Mouse (Mus musculus) cerebellum, postnatal 36 days (tissue): ENCODE results near the gene Mast3.

Source experiments
- DNase-seq, 2 experiments: peaks; one replicate each; pipeline ENCODE4 v3.0.0; 2021 to 2022; ENCODE audit warnings: mixed read lengths in 2 of 2

Gene Mast3

GRCm38 (mm10) chr8:70758616-70759561 lies 46.0 kb downstream of the Mast3 start:
- DNase-seq, result peak; percentile 26 to 28

GRCm38 (mm10) chr8:70758308-70758615 lies 46.6 kb downstream of the Mast3 start:
- DNase-seq, result peak; percentile 12 to 13

DNA sequence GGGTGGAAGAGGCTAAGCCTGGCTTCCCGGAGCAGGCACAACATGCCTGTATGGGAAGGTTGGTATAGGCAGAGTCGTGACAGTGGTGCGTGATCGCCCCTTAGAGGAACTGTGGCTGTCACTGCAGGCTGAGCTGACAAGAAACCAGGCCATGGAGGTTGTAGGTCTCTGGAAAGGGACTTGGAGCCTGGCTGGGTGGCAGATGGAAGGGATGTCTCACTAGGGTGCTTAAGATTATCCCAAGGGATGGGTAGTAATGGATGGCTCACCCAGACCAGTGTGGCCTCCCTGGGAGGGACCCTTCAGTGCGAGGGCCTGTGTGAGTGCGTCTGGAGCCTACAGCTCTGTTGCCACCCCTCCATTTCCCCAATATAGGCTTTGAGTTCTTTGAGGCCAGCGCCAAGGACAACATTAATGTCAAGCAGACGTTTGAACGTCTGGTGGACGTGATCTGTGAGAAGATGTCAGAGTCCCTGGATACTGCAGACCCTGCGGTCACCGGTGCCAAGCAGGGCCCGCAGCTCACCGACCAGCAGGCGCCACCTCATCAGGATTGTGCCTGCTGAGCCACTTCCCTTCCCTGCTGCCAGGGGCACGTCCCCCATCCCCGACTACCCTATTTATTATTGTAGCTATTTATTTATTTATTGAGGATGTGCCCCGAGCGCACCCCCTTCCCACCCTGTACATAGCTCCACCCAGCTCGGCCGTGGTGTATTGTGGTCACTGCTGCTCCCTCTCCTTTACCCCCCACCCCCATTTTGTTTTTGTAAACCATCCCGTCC lies 47.1 kb downstream of the Mast3 start:
- peak in 1 of 2 experiments; percentile 37 for DNase-seq

- peak in 1 of 2 experiments; percentile 3 for DNase-seq
Measured at GRCm38 (mm10) chr8:70756476-70757040, 48.3 kb downstream of the Mast3 start.

DNA sequence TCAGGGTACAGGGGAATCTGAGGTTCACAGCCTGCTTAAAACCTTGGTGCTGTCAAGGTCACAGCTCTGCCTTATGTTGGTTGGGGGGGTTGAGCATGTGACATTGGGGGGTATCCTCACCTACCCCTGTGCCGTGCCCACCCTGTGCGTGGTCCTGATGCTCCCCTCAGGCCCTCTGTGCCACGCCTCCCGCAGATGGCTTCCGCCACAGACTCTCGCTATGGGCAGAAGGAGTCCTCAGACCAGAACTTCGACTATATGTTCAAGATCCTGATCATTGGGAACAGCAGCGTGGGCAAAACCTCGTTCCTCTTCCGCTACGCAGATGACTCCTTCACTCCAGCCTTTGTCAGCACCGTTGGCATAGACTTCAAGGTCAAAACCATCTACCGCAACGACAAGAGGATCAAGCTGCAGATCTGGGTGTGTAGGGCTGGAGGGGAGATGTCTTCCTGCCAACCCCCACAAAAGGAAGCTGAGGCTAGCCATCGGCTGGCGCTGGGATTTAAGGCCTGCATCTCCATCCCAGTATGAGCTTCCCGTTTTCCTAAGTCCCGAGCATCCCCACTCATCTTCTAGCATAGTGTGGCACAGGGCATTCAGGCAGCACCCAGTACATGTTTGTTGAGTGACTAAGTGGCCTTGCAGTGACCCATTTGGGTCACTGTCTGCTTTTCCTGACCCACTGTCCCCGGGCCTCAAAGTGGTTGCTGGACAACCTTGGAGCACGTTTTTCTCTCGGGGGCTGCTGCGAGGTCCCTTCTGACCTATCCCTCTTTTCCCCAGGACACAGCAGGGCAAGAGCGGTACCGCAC lies 49.0 kb downstream of the Mast3 start:
- DNase-seq, result peak in 1 of 2 experiments; percentile 20

DNA sequence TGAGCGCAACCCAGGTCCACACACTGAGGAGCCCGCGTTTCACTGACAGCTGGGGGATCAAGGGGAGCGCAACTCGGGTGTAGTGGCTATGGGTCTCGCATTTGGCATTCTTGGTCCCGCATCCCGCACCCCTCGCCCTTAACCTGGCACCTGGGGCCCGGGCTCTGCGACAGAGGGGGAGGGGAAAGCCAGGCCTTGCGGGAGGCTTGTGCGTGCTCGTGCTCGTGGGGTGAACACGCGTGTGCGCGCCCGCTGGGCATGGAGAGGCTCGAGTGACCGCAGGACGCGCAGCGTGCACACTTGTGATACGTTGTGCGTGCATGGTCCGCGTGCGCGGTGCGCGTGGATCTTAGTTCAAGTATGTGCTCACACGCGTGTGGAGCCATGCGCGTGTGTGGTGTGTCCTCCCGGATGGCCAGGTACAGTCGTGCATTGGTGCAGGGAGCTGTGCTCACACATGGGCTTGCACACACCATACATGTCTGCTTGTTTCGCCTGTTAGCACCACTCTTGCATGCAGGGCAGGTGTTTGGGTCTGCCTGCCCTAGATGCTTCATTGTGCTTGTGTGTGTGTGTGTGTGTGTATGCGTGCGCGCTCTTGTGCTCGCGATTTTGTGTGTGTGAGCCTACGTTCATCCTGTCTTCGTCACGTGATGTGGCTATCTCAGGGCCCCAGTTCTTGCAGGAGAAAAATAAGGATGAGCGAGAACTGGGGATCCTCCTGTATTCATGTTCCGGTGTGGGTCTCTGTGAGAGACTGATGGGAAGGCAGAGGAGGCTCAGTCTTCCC lies 49.8 kb downstream of the Mast3 start:
- DNase-seq, result peak; percentile 82 to 87

DNA sequence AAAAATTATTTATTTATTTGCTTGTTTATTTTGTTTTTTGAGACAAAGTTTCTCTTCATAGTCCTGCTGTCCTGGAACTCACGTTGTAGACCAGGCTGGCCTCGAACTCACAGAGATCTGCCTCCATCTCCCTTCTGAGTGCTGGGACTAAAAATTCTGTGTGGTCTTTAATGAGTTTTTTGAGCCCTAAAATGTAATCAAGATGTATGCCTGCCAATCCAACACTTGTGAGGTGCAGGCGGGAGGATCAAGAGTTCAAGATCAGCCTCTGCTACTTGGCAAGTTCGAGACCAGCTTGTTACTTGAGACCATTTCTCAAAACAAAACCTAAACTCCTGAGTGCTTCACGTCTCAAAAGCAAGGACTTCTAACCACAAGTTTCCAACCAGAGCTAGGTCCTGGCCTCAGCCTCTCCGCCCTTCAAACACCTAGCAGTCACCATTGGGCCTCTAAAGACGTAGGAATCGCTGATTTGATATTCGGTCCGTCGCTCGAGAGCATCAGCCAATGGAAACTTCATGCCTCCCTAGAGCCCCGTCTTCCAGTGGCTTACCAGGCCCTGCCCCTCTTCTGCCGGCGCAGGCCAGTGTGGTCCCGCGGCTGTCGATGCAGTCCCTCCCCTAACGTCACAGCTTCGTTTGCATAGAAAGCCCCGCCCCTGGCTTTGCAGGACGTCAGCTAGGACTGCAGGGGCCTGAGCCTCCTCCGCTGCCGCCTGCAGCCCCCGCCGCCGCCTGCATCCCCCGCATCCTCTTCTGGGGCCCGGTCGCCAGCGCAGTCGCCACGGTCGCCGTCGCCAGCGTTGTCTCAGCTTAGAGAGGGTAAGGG lies 50.6 kb downstream of the Mast3 start, which contains the start of gene Rab3a:
Gene Rab3a, plus strand, starts transcription at position 637 of the 828 bp plus-strand sequence.
- DNase-seq, result peak; percentile 94 to 95

- DNase-seq, result peak in 1 of 2 experiments; percentile 56
Measured at GRCm38 (mm10) chr8:70753151-70753550, 51.7 kb downstream of the Mast3 start.

DNA sequence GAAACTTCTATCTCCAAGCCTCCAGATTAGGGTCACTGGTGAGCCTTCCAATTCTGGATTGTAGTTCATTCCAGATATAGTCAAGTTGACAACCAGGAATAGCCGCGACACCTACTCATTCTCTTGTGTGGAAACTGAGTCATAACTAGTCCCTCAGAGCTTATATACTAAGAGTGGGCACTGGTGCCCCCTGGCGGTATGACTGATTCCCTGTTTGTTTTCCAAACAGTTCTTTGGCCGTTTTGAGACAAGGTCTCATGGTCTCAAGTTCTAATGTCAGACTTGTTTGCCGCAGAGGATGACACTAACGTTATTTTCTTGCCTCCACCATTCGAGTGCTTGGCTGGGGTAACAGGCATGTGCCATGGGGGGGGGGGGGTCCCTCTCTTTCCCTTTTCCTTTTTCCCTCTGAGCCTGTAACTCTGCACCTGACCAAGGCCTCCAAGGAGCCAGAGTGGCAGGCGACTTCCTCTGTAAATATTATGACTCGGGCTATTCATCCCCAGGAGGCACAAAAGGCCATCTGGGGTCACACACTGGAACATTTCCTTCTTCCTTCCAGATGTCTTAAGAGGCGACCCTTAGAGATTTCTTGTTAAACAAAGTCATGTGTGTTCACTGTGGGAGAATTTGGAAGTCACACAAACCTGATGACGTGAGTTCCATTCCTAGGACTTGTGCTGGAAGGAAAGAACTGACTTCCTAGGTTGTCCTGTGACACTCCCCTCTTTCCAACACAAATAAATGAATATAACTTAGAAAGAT lies 52.7 kb downstream of the Mast3 start:
- DNase-seq, result peak; percentile 79 to 80

DNA sequence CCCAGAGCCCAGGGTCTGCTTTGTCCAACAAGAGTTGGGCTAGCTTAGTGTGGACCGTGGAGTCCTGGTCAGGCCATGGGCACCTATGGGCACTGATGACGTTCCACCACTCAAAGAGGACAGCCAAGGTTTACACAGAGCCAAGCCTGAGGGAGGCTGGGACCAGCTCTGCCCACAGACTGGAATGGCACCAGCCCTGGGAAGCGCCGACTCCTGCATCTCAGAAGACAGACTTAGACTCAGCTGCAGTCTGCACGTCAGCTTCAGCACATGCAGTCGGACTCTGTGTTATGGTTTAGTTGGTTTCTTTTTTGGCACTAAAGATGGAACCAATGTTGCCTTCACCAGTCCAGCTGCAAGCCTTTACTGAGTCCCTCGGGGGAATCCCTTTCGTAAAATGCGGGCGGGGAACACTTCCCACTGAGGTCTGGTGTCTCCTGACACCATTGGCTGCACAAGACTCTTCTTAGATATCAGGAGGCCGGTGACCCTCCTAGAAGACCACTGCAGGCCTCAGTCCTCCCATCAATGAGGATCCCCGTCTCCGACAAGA lies 54.6 kb downstream of the Mast3 start:
- DNase-seq, result no peak

DNA sequence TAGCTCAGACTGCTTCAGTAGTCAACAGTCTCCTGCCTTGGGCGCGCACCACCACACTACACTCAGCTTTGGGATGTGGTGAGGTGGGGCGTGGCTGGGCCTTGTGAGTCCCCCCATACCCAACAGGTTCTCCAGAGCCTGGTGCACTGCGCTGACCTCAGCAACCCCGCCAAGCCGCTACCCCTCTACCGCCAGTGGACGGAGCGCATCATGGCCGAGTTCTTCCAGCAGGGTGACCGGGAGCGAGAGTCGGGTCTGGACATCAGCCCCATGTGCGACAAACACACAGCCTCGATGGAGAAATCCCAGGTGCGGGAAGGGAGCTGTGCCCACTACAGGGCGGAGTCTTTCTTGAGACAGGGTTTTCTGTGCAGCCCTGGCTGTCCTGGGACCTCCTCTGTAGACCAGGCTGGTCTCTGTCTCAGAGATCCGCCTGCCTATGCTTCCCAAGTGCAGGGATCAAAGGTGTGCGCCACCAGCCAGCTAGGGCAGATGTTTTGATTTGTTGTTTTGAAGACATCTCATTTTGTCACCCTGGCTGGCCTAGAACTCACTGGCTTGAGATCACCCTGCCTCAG lies 55.7 kb downstream of the Mast3 start:
- DNase-seq, result no peak

DNA sequence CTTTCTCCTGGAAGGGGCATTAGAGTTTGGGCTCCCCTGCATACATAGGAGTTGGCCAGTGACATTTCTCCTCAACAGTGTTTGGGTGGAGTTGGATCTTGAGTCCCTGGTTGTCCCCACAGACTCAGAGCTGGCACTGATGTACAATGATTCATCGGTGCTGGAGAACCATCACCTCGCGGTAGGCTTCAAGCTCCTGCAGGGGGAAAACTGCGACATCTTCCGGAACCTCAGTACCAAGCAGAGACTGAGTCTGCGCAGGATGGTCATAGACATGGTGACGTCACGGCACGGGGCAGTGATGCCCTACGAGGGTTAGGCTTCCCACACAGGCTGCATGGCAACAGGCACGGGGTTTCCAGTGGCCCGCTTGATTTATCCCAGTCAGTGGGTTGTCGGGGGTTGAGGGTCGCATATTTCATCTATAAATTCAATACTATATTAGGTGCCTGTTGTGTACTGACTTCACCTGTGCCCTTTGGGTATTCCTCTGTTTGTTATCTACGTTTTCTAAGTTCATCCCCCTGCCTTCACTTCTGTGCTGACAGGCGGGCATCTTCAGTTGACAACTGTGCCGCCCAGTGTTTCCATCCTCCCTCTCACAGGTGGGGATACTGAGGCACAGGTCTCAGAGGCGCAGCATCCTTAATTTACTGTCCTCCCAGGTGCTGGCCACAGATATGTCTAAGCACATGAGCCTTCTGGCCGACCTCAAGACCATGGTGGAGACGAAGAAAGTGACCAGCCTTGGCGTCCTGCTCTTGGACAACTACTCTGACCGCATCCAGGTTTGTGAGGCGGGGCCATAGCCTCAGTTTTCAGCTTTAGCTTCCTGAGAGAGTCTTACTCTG lies 56.4 kb downstream of the Mast3 start:
- DNase-seq, result no peak

DNA sequence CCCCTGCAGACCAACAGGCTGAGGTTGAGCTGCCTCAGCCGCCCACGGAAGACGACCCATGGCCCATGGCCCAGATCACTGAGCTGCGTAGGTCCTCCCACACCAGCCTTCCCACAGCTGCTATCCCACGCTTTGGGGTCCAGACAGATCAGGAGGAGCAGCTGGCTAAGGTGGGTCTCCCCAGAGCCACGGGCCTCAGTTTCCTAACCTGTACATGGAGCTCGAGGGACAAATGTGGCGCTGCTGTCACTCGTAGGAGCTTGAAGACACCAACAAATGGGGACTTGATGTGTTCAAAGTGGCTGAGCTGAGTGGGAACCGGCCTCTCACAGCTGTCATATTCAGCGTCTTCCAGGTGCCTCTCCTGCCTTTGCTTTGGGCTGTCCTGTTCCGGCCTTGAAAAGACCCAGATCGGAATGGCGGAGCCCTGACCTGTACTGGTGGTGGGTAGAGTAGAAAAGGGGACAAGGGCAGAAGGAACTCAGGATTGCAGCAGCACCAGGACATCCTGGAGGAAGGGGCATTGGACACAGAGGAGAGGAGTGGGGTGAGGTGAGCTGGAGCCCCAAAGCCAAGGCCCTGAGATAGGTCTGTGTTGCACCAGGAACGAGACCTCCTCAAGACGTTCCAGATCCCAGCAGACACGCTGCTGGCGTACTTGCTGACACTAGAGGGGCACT lies 57.5 kb downstream of the Mast3 start:
- DNase-seq, result no peak

DNA sequence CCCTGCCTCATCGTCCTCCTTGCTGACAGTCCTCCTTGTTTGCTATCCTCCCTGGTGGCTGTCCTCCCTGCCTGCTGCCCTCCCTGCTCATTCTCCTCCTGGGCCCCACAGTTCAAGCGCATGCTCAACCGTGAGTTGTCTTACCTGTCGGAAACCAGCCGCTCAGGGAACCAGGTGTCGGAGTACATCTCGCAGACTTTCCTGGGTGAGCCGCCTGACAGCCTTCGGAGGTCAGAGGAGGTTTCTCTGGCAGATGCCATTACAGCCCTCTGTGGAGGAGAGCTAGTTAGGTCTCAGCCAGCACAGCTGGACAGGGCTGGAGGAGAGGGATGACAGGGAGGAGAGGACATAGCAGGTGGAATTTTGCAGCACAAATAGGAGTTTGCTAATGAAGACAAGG lies 58.2 kb downstream of the Mast3 start:
- no peak for DNase-seq

GRCm38 (mm10) chr8:70745691-70746220 lies 59.1 kb downstream of the Mast3 start:
- DNase-seq, result no peak

DNA sequence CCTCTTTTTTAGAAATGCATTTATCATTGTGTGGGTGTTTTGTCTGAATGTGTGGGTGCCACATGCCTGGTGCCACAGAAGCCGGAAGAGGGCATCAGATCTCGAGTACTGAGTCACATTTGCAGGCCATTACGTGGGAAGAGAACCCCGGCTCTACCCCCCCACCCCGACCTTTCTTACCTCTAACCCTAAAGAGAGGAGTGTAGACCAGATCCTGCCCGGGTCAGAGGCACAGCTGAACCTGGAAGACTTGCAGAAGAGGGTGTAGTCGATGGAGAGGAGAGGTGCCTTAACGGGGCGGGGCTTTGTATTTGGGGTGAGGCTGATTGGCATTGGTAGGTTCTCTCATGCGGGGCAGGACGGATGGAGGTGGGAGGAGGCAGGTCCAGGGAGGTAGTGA lies 60.0 kb downstream of the Mast3 start:
- no peak for DNase-seq
